Mouse (Mus musculus) activated CD4-positive, CD25-positive, alpha-beta regulatory T cell, adult 4 months (primary cell): ENCODE data around the gene Oaf. TPM values are rescaled to one million over a fixed set of nuclear protein-coding genes. Genes with fewer than 3 reads are reported as not detected.

Experiments used
- ATAC-seq: one replicate; pipeline ENCODE4 v1.8.0; 2017
- polyA plus RNA-seq, 2 experiments: library from polyadenylated mRNA; unstranded; fragments of 100-300 nt; shearing (Covaris generic); gene quantifications; one replicate each; pipeline ENCODE4 v1.2.1; 2017

The Oaf gene
- polyA plus RNA-seq, 2 experiments from 2014 or later: 0.69 to 0.98 TPM

GRCm38 (mm10) chr9:43221643-43222428 lies 17.9 kb downstream of the Oaf start:
- ATAC-seq: peak; percentile 43

GRCm38 (mm10) chr9:43210771-43211450 lies 28.8 kb downstream of the Oaf start:
- ATAC-seq: no peak

DNA sequence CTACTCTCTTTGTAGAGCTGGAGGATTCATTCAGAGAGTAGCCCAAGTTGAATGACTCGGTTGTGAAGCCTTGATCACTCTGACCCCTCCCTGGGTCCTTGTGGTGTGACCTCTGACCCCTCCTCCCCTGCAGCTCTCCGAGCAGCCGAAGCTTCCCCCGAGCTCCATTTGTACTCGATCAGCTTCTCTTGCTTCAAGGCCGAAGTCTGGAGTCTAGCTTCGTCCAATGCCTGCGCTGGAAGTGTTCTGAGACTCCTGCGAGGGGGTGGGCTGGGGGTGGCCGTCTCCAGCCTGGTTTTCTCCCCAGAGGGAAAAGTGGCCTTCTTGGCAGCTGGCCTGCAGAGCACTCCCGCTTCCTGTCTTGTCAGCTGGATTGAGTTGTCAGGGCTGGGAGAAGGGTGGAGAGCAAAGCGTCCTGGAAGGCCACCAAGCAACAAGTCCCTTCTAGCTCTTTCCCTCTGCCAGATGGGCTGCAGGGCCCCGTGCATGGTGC lies 29.5 kb downstream of the Oaf start, which contains the start of gene Pou2f3:
Gene Pou2f3, minus strand, starts transcription at position 180 of the 493 bp plus-strand sequence.
- ATAC-seq: no peak

DNA sequence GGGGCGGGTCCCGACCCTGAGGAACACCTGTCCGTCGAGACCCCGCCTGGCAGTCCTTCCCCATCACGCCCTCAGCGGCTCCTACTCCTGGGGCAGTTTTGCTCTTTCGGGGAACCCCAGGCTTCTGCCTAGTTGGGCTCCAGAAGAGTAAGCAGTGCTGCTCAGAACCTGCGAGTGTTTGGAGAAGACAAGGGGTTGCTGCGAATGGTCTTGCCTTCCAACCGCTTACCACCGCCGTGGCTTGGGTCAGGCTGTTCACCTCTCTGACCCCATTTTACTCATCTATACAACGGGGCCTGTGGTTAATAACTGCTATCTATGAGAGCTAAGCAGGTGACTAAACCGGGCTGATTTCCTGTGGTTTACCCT lies 33.7 kb downstream of the Oaf start:
- no peak for ATAC-seq

GRCm38 (mm10) chr9:43205343-43206021 lies 34.2 kb downstream of the Oaf start:
- ATAC-seq: no peak

DNA sequence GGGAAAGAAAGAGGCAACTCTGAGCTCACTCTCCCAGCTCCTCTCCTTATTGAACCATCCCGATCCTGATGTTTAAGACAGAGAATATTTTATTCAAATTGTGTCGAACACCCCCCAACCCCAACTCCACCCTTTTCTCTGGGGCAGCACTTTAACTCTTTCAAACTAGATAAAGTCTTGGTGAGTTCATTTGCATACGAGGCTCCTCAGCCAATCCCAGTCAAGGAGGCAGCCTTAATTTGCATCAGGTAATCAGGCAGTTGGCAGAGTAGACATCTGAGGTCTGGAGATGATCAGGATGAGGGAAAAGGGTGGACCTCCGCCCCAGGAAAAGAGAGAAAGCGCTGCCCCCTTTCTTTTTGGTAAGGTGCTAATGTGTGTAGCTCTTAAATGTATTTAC lies 39.5 kb downstream of the Oaf start:
- ATAC-seq: no peak

DNA sequence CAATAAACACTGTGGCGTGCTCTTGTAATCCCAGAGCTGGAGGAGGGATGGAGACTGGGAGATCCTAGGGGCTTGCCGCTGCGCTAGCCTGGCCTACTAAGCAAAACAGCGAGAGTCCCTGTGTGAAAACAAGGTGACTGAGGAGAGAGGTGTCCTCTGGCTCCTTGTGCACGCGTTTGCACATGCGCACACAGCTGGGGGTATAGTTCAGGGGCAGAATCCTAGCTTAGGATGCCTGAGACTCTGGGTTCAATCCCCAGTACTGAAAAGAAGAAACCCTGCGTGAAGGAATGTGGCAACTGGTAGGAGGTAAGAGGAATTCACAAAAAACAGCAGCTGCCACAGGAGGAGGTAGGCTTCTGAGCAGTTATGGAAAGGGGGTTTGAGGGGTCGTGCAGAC lies 45.7 kb downstream of the Oaf start:
- ATAC-seq: no peak

- no peak for ATAC-seq
Measured at GRCm38 (mm10) chr9:43191561-43191960, 48.1 kb downstream of the Oaf start.

GRCm38 (mm10) chr9:43189021-43189356 lies 50.7 kb downstream of the Oaf start:
- no peak for ATAC-seq

DNA sequence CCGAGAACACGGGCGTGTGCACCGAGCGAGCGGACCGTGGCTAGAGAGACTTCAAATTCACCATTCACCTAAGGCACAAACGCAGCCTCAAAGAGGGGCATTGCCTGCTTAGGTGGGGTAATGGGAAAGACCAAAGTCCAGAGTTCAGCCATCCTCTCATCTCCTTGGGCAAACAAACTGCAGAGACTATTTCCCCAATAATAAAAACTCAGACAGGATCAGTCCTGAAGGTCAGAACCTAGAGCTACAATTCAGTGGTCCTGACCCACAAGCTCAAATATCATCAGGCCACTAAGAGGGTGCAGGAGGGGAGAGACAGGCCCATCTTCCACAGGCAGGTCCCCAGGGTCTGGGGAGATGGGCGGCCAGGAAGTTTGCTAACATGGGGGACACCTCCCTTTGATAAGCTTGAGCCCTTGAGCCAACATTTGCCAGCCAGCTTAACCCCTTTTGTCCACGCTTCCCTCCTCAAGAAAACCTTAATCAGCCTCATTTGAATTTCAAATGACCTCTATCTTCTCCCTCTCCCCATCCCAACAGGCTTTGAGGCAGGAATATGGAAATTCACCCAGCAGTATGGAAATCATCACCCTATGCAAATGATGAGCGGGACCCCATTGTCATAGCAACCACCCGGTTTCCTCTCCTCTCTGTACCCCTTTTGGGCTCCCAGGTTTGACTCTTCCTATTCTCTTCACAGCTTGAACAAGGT lies 51.2 kb downstream of the Oaf start:
- ATAC-seq: no peak

- ATAC-seq: no peak
Measured at GRCm38 (mm10) chr9:43179614-43180013, 60.1 kb downstream of the Oaf start.

GRCm38 (mm10) chr9:43178172-43178571 lies 61.5 kb downstream of the Oaf start:
- ATAC-seq: no peak

Other genes with a start within 250 kb of the Oaf start
- 10 to 100 TPM; 11.3 to 11.4 TPM for gene Arhgef12, start 132.7 kb downstream of the Oaf start, polyA plus RNA-seq
- gene Tmem136, start 123.3 kb downstream of the Oaf start, polyA plus RNA-seq: 1 to 10 TPM; 3.0 to 3.1 TPM
- gene Pou2f3, start 29.5 kb downstream of the Oaf start, polyA plus RNA-seq: not detected
- gene Trim29, start 70.9 kb upstream of the Oaf start, polyA plus RNA-seq: not detected